Mouse (Mus musculus) kidney, adult 2 months (tissue): ENCODE data around the gene Dock7.

Experiments
- CTCF ChIP-seq: fragments of 200-500 bp; conservative IDR thresholded peaks from 2 replicates; pipeline ENCODE4 v1.5.1; 2011; ENCODE audit warnings: low read depth, mild to moderate bottlenecking, control low read depth, low read length, moderate library complexity, mixed read lengths; ENCODE audit not compliant: insufficient read depth, insufficient read length
- POLR2A ChIP-seq: fragments of 200-500 bp; IDR thresholded peaks from one replicate; pipeline ENCODE4 v1.6.1; 2011; ENCODE audit warnings: low read depth, low read length, control low read depth

GRCm38 (mm10) chr4:98918204-98918603, 202.5 kb downstream of the Dock7 start:
- TF ChIP-seq CTCF = no peak
- no peak for TF ChIP-seq POLR2A
